Mouse (Mus musculus) MEL (cell line): ENCODE data around the gene Pde4b. TPM values are rescaled to one million over a fixed set of nuclear protein-coding genes. Genes with fewer than 3 reads are reported as not detected.

ENCODE experiments used
- DNase-seq: peaks from one replicate; pipeline ENCODE4 v3.0.0; 2011; ENCODE audit warnings: low read depth, low spot score
- H3K27ac ChIP-seq: 2 replicates; pipeline ENCODE4 v1.5.1; 2012; ENCODE audit warnings: low read depth, mild to moderate bottlenecking, control low read depth, low read length, moderate library complexity; ENCODE audit not compliant: control insufficient read depth
- H3K27me3 ChIP-seq, 2 experiments: fragments of 150-350 bp in 1 of 2; sonication (generic) in 1 of 2; 2 replicates each; pipeline ENCODE4 v1.6.1; 2012; ENCODE audit warnings: low read length in 2 of 2, mild to moderate bottlenecking in 2 of 2, improper control_type of control experiment in 1 of 2, moderate library complexity in 1 of 2; ENCODE audit not compliant: insufficient read depth in 2 of 2, control insufficient read depth in 1 of 2
- H3K36me3 ChIP-seq, 2 experiments: 2 replicates each; pipeline ENCODE4 v1.6.1; 2012 to 2014; ENCODE audit warnings: low read length in 2 of 2, improper control_type of control experiment in 1 of 2, inconsistent platforms in 1 of 2, mild to moderate bottlenecking in 1 of 2; ENCODE audit not compliant: insufficient read depth in 2 of 2, control insufficient read depth in 1 of 2
- H3K4me1 ChIP-seq, 2 experiments: fragments of 150-350 bp in 1 of 2; sonication (generic) in 1 of 2; 2 replicates each; pipeline ENCODE4 v1.6.1; 2012; ENCODE audit warnings: low read length in 2 of 2, improper control_type of control experiment in 1 of 2, mild to moderate bottlenecking in 1 of 2; ENCODE audit not compliant: insufficient read depth in 2 of 2, control insufficient read depth in 1 of 2
- H3K4me3 ChIP-seq, 2 experiments: fragments of 150-350 bp in 1 of 2; sonication (generic) in 1 of 2; 2 replicates each; pipeline ENCODE4 v1.5.1; 2012; ENCODE audit warnings: low read depth in 2 of 2, low read length in 2 of 2, mild to moderate bottlenecking in 2 of 2, moderate library complexity in 2 of 2, control low read depth in 1 of 2, improper control_type of control experiment in 1 of 2; ENCODE audit not compliant: control insufficient read depth in 1 of 2, insufficient read depth in 1 of 2
- H3K79me2 ChIP-seq: 2 replicates; pipeline ENCODE4 v1.6.1; 2012; ENCODE audit warnings: mild to moderate bottlenecking, low read length, moderate library complexity; ENCODE audit not compliant: control insufficient read depth, poor library complexity, insufficient read depth
- H3K9ac ChIP-seq: 2 replicates; pipeline ENCODE4 v1.6.1; 2012; ENCODE audit warnings: low read depth, mild to moderate bottlenecking, control low read depth, low read length, moderate library complexity; ENCODE audit not compliant: control insufficient read depth, poor library complexity, severe bottlenecking
- H3K9me3 ChIP-seq: fragments of 150-350 bp; sonication (generic); replicated peaks from 2 replicates; pipeline ENCODE4 v1.6.1; 2012; ENCODE audit warnings: mild to moderate bottlenecking, low read length, improper control_type of control experiment, moderate library complexity; ENCODE audit not compliant: insufficient read depth
- BHLHE40 ChIP-seq: IDR thresholded peaks from 2 replicates; pipeline ENCODE4 v1.6.1; 2012; ENCODE audit warnings: low read depth, mild to moderate bottlenecking, inconsistent platforms, low read length, improper control_type of control experiment, borderline replicate concordance
- CHD2 ChIP-seq: IDR thresholded peaks from 2 replicates; pipeline ENCODE4 v1.6.1; 2011; ENCODE audit warnings: low read length, improper control_type of control experiment
- CTCF ChIP-seq, 3 experiments: IDR thresholded peaks in 2 of 3; conservative IDR thresholded peaks in 1 of 3; 2 replicates each; pipeline ENCODE4 v1.5.1; 2011 to 2012; ENCODE audit warnings: low read length in 3 of 3, low read depth in 2 of 3, mild to moderate bottlenecking in 2 of 3, improper control_type of control experiment in 1 of 3, inconsistent platforms in 1 of 3, mixed read lengths in 1 of 3, moderate library complexity in 1 of 3; ENCODE audit not compliant: control insufficient read depth in 1 of 3, insufficient read depth in 1 of 3, poor library complexity in 1 of 3, severe bottlenecking in 1 of 3
- EP300 ChIP-seq, 2 experiments: IDR thresholded peaks; 2 replicates each; pipeline ENCODE4 v1.6.1; 2011; ENCODE audit warnings: improper control_type of control experiment in 2 of 2, low read length in 2 of 2, low read depth in 1 of 2, mild to moderate bottlenecking in 1 of 2
- GATA1 ChIP-seq: IDR thresholded peaks from 2 replicates; pipeline ENCODE4 v1.6.1; 2011; ENCODE audit warnings: low read depth, low read length, improper control_type of control experiment
- HCFC1 ChIP-seq: IDR thresholded peaks from 2 replicates; pipeline ENCODE4 v1.6.1; 2012; ENCODE audit warnings: low read depth, mild to moderate bottlenecking, inconsistent platforms, low read length, improper control_type of control experiment, moderate library complexity
- JUND ChIP-seq: IDR thresholded peaks from 2 replicates; pipeline ENCODE4 v1.6.1; 2011; ENCODE audit warnings: low read depth, mild to moderate bottlenecking, improper control_type of control experiment, low read length
- KAT2A ChIP-seq: conservative IDR thresholded peaks from 2 replicates; pipeline ENCODE4 v1.6.1; 2012; ENCODE audit warnings: low read depth, low read length, improper control_type of control experiment, inconsistent platforms
- MAFK ChIP-seq: IDR thresholded peaks from 2 replicates; pipeline ENCODE4 v1.6.1; 2011; ENCODE audit warnings: low read depth, mild to moderate bottlenecking, low read length, improper control_type of control experiment, borderline replicate concordance
- MAX ChIP-seq: IDR thresholded peaks from 2 replicates; pipeline ENCODE4 v1.6.1; 2011; ENCODE audit warnings: low read length, improper control_type of control experiment
- MAZ ChIP-seq: IDR thresholded peaks from 2 replicates; pipeline ENCODE4 v1.6.1; 2012; ENCODE audit warnings: low read depth, mild to moderate bottlenecking, inconsistent platforms, low read length, improper control_type of control experiment
- NELFE ChIP-seq: IDR thresholded peaks from 2 replicates; pipeline ENCODE4 v1.6.1; 2011; ENCODE audit warnings: low read depth, low read length, improper control_type of control experiment
- POLR2A ChIP-seq, 2 experiments: IDR thresholded peaks; 2 replicates each; pipeline ENCODE4 v1.6.1; 2011 to 2012; ENCODE audit warnings: low read length in 2 of 2, mild to moderate bottlenecking in 2 of 2, control low read depth in 1 of 2, improper control_type of control experiment in 1 of 2, low read depth in 1 of 2, moderate library complexity in 1 of 2; ENCODE audit not compliant: control insufficient read depth in 1 of 2, insufficient read depth in 1 of 2, poor library complexity in 1 of 2
- POLR2AphosphoS2 ChIP-seq: IDR thresholded peaks from 2 replicates; pipeline ENCODE4 v1.6.1; 2011; ENCODE audit warnings: low read length, improper control_type of control experiment
- POLR2AphosphoS5 ChIP-seq: IDR thresholded peaks from 2 replicates; pipeline ENCODE4 v1.6.1; 2012; ENCODE audit warnings: low read depth, borderline replicate concordance, mild to moderate bottlenecking, inconsistent platforms, low read length, moderate library complexity, mixed read lengths
- SIN3A ChIP-seq: IDR thresholded peaks from 2 replicates; pipeline ENCODE4 v1.6.1; 2012; ENCODE audit warnings: low read length, improper control_type of control experiment, inconsistent platforms
- SMC3 ChIP-seq: IDR thresholded peaks from 2 replicates; pipeline ENCODE4 v1.6.1; 2011; ENCODE audit warnings: low read depth, low read length, improper control_type of control experiment
- TBP ChIP-seq: IDR thresholded peaks from 2 replicates; pipeline ENCODE4 v1.8.0; 2011; ENCODE audit warnings: low read depth, low read length, improper control_type of control experiment
- USF2 ChIP-seq, 2 experiments: IDR thresholded peaks; 2 replicates each; pipeline ENCODE4 v1.6.1; 2011 to 2012; ENCODE audit warnings: improper control_type of control experiment in 2 of 2, low read length in 2 of 2, borderline replicate concordance in 1 of 2, inconsistent platforms in 1 of 2, low read depth in 1 of 2, mild to moderate bottlenecking in 1 of 2; ENCODE audit not compliant: insufficient read depth in 1 of 2
- ZKSCAN1 ChIP-seq: IDR thresholded peaks from 2 replicates; pipeline ENCODE4 v1.6.1; 2012; ENCODE audit warnings: low read depth, mild to moderate bottlenecking, inconsistent platforms, low read length, improper control_type of control experiment, moderate library complexity
- ZMIZ1 ChIP-seq: IDR thresholded peaks from 2 replicates; pipeline ENCODE4 v1.6.1; 2012; ENCODE audit warnings: low read depth, mild to moderate bottlenecking, inconsistent platforms, low read length, improper control_type of control experiment, moderate library complexity
- polyA plus RNA-seq, 2 experiments: library from polyadenylated mRNA; stranded (reverse) in 1 of 2; unstranded in 1 of 2; fragments of >175 nt in 1 of 2; fragments of >200 nt in 1 of 2; gene quantifications; 2 replicates each; pipeline versions ENCODE4 v1.2.1 to v1.2.4; 2012; ENCODE audit warnings: low replicate concordance in 2 of 2, low read depth in 1 of 2; ENCODE audit not compliant: insufficient read length in 2 of 2, insufficient read depth in 1 of 2, missing spikeins in 1 of 2
- total RNA-seq: library from RNA; depleted of rRNA; stranded (reverse); fragments of 300-350 nt; gene quantifications from 2 replicates; pipeline ENCODE4 v1.2.3, GENCODE M21; 2012

Pde4b gene
- total and polyA plus RNA-seq, 3 experiments, result 2.7 to 6.0 TPM; not detected in 1

DNA sequence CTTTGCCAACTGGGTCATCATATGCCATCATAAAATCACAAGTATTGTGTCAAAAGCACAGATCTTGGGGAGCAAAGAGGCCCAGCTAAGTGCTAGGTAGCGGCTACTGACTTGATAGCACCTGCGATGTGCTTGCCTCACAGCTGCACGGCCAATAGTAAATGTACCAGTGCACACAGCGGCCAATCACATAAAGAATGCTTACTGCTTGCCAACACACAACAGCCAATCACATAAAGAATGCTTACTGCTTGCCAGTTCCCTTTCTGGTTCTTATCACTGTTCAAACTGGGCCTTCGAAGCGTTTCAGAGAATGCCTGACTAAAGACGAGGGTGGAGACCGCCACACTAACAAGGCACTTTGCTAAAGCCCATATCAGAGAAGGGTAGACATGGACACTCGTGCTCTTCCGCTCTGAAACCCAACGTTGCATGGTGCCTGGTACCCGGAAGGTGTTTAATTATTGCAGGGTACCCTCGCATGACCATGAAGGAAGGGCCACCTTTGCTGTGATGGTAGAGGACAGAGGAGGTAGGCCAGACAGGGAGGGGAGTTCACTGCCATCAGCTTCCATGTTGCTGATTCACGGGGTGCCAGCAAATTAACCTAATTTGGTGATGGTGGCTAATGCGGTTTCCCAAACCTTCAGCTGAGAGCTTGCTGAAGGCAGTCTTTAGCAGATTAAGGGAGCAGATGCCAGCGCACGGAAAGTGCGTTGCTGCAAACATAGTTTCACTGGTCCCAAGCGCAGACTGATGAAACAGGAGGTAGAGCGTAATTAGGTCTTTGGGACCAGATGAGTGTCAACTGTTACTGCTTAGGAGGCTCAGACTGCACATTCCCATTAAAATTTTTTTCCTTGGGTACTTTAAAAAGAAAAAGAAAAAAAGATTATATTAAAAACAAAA is 409.2 kb downstream of the Pde4b start:
- DNase-seq, result no peak
- H3K9ac ChIP-seq, result no peak overlapping the region
- no peaks in the 10 kb centered on the region for H3K79me2 ChIP-seq
- H3K27me3 ChIP-seq, result no peaks in the 10 kb centered on the region
- H3K9me3 ChIP-seq, result no peaks in the 10 kb centered on the region
- H3K27ac ChIP-seq, result no peak overlapping the region
- no peaks in the 10 kb centered on the region for H3K36me3 ChIP-seq
- TF ChIP-seq SIN3A, result no peak
- no peak for TF ChIP-seq MAX
- no peak for TF ChIP-seq BHLHE40
- TF ChIP-seq JUND, result no peak
- TF ChIP-seq EP300 (IDR thresholded peaks at IDR 0.05; ENCODE audit: low read depth in 1 of 2, low read length in 2 of 2), result no peak
- no peak for TF ChIP-seq CTCF (IDR thresholded peaks at IDR 0.05 in 2 of 3, conservative IDR thresholded peaks at IDR 0.05 in 1 of 3; ENCODE audit: control insufficient read depth in 1 of 3, insufficient read depth in 1 of 3, low read depth in 2 of 3, low read length in 3 of 3, poor library complexity in 1 of 3, severe bottlenecking in 1 of 3)
- no peak for TF ChIP-seq GATA1
- no peak for TF ChIP-seq NELFE
- TF ChIP-seq HCFC1, result no peak
- peaks cover 0 to 2% of the 10 kb centered on the region in 2 experiments; a peak in 1 of 4 replicates for H3K4me1 ChIP-seq
- no peak overlapping the region for H3K4me3 ChIP-seq

DNA sequence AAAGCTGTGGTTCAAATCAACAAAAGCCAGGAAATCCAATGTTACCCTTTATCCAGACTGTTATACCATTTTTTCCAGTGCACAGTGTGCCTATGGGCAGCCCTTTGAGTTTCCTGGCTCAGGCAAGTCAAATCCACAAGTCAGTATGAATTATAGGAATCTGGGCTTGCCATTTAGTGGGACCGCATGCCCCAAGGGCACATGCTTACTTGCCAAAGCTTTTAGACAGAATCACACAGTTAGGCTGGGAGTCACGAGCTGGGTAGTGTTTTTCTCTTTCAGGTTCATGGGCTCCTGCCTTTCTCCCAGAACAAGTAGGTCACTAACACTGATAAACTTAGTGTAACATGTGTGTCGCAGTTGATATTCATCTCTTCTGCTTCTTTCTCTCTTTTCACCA is 409.9 kb downstream of the Pde4b start:
- DNase-seq, result no peak
- no peak overlapping the region for H3K9ac ChIP-seq
- no peak overlapping the region for H3K27ac ChIP-seq
- H3K9me3 ChIP-seq, result no peaks in the 10 kb centered on the region
- H3K4me1 ChIP-seq, result peaks cover 0 to 2% of the 10 kb centered on the region in 2 experiments; a peak in 1 of 4 replicates
- no peaks in the 10 kb centered on the region for H3K36me3 ChIP-seq
- TF ChIP-seq SMC3 (no peak), ZKSCAN1 (no peak), POLR2AphosphoS2 (no peak), HCFC1 (no peak), TBP (no peak), CTCF (IDR thresholded peaks at IDR 0.05 in 2 of 3, conservative IDR thresholded peaks at IDR 0.05 in 1 of 3; ENCODE audit: control insufficient read depth in 1 of 3, insufficient read depth in 1 of 3, low read depth in 2 of 3, low read length in 3 of 3, poor library complexity in 1 of 3, severe bottlenecking in 1 of 3) (no peak), USF2 (IDR thresholded peaks at IDR 0.05; ENCODE audit: borderline replicate concordance in 1 of 2, insufficient read depth in 1 of 2, low read depth in 1 of 2, low read length in 2 of 2) (no peak), POLR2AphosphoS5 (no peak), KAT2A (no peak), CHD2 (no peak), ZMIZ1 (no peak), JUND (no peak), BHLHE40 (no peak), MAZ (no peak), POLR2A (IDR thresholded peaks at IDR 0.05; ENCODE audit: control insufficient read depth in 1 of 2, insufficient read depth in 1 of 2, low read depth in 1 of 2, low read length in 2 of 2, poor library complexity in 1 of 2) (no peak), MAFK (no peak), SIN3A (no peak)
- no peak overlapping the region for H3K4me3 ChIP-seq
- no peaks in the 10 kb centered on the region for H3K79me2 ChIP-seq
- H3K27me3 ChIP-seq, result no peaks in the 10 kb centered on the region
